Mouse (Mus musculus) MEL (cell line): ENCODE measurements around the gene Zfp637.

Source experiments
- CTCF ChIP-seq, 3 experiments: IDR thresholded peaks in 2 of 3; conservative IDR thresholded peaks in 1 of 3; 2 replicates each; pipeline ENCODE4 v1.5.1; 2011 to 2012; ENCODE audit warnings: low read length in 3 of 3, low read depth in 2 of 3, mild to moderate bottlenecking in 2 of 3, improper control_type of control experiment in 1 of 3, inconsistent platforms in 1 of 3, mixed read lengths in 1 of 3, moderate library complexity in 1 of 3; ENCODE audit not compliant: control insufficient read depth in 1 of 3, insufficient read depth in 1 of 3, poor library complexity in 1 of 3, severe bottlenecking in 1 of 3
- RAD21 ChIP-seq: IDR thresholded peaks from 2 replicates; pipeline ENCODE4 v1.6.1; 2011; ENCODE audit warnings: mild to moderate bottlenecking, low read depth, low read length, improper control_type of control experiment
- ZC3H11A ChIP-seq: IDR thresholded peaks from 2 replicates; pipeline ENCODE4 v1.6.1; 2012; ENCODE audit warnings: low read depth, mild to moderate bottlenecking, inconsistent platforms, low read length, improper control_type of control experiment

DNA sequence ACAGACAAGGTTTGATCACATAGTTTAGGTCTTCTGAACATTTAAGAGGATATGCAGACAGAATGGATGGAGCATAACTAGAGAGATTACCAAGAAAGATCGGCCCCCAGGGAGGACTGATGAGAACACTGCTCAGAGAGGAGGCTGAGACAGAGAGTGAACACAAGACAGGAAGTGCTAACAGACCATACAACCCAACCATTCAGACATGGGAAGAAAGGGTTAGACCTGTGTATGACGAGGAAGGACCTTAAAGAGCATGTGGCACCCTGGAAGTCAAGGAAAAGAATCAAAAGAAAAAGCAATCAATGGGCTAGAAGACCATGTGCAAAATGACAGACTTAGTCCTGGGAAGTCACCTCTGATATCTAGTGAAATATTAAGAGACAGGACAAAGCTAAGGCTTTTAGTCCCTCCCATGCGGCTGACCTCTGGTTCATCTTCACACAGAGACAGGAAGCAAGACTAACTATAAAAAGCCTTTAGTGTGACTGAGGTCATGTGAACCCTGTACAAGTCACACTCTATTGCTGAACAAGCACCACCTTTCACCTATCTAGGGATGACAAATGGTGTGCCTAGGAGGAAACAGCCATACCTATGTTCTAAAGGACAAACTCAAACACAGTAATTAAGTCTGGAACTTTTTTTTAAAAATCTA, 33.8 kb downstream of the Zfp637 start:
- TF ChIP-seq CTCF (IDR thresholded peaks at IDR 0.05 in 2 of 3, conservative IDR thresholded peaks at IDR 0.05 in 1 of 3; ENCODE audit: control insufficient read depth in 1 of 3, insufficient read depth in 1 of 3, low read depth in 2 of 3, low read length in 3 of 3, poor library complexity in 1 of 3, severe bottlenecking in 1 of 3) (no peak), ZC3H11A (no peak), RAD21 (no peak)
